Mouse (Mus musculus): ENCODE data around the gene Zbtb20.

GRCm38 (mm10) chr16:42885538-42885937 is 9.9 kb downstream of the Zbtb20 start:
- TF ChIP-seq POLR2A (IDR thresholded peaks at IDR 0.05; ENCODE audit: borderline replicate concordance, control insufficient read depth, low read depth, low read length) (no peak), CTCF (IDR thresholded peaks at IDR 0.05; ENCODE audit: control insufficient read depth, insufficient read depth, low read length) (no peak)

Data from bone marrow, adult 2 months (tissue).